Mouse (Mus musculus) ES-E14 (cell line): Measurements from ENCODE around the gene Cdc42ep1.

Experiments
- CHD2 ChIP-seq: IDR thresholded peaks from 2 replicates; pipeline ENCODE4 v1.6.1; 2014; ENCODE audit warnings: mild to moderate bottlenecking, low read depth, low read length, inconsistent platforms
- HCFC1 ChIP-seq: IDR thresholded peaks from 2 replicates; pipeline ENCODE4 v1.6.1; 2012; ENCODE audit warnings: low read length, inconsistent platforms, borderline replicate concordance; ENCODE audit not compliant: insufficient read depth
- ZC3H11A ChIP-seq: IDR thresholded peaks from 2 replicates; pipeline ENCODE4 v1.6.1; 2012; ENCODE audit warnings: low read depth, mild to moderate bottlenecking, inconsistent platforms, low read length, borderline replicate concordance
- ZNF384 ChIP-seq: IDR thresholded peaks from 2 replicates; pipeline ENCODE4 v1.6.1; 2012; ENCODE audit warnings: low read depth, low read length, inconsistent platforms

DNA sequence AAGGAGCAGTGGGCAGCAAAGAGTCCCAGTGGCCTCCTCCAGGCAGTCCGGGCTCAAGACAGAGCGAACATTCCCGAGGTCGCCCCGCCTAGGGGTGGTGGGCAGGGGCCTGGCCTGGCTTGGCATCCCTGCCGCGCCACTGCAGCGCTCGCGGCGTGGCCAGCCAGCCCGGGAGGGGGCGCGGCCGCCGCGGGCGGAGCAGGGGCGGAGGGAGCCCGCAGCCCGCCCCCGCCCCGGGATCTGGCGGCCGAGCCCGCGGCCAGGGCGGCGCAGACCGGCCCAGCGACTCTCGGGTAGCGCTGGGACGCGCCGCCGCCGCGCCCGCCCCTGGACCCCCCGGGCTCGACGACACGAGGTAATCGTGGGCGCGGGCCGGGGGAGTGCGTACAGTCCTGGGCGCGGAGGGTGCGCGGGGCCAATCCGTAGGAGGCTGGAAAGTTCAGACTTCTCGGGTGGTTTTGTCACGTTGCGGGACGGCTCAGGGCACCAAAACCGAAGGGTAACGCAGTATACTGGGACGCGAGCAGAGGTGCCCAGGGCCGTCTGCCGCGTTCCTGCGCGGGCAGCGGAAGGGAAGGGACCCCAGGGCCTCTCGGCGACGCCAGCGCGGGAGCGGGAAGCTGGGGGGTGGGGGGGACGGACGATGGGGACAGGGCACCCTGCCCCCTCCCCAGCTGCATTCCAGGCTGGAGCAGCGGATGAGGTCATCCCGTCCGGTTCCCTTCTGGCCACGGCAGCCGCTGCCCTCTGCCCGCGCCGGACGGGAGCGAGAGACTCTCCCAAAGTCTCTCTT, at the start of gene Cdc42ep1:
- TF ChIP-seq HCFC1 (no peak), ZNF384 (no peak), ZC3H11A (no peak), CHD2 (no peak)
